Mouse (Mus musculus): Measurements from ENCODE around the gene AC124502.3.
A peak's percentile ranks its signal among the peaks of the same experiment; 100 is the strongest.

Gene AC124502.3

GRCm38 (mm10) chr19:5032686-5033085, 6.0 kb upstream of the AC124502.3 start:
- no peak for DNase-seq (ENCODE audit: low read depth, low spot score)

DNA sequence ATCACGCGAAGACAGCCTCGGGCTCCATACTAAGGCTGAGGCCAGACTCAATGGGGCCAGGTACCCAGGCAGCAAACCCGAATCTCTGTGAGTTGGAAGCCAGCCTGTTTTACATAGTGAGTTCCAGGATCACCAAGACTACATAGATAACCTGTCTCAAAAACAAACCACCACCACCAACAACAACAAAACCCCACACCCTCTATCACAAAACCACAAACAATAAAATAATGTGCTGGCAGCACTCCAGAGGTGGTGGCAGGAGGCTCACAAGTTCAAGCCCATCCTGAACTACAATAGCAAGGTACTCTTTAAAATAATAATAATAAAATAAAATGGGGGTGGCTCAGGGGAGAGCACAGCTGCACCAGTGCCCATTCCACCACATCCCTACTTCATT, 2.1 kb upstream of the AC124502.3 start:
- DNase-seq (ENCODE audit: low read depth, low spot score): no peak

DNA sequence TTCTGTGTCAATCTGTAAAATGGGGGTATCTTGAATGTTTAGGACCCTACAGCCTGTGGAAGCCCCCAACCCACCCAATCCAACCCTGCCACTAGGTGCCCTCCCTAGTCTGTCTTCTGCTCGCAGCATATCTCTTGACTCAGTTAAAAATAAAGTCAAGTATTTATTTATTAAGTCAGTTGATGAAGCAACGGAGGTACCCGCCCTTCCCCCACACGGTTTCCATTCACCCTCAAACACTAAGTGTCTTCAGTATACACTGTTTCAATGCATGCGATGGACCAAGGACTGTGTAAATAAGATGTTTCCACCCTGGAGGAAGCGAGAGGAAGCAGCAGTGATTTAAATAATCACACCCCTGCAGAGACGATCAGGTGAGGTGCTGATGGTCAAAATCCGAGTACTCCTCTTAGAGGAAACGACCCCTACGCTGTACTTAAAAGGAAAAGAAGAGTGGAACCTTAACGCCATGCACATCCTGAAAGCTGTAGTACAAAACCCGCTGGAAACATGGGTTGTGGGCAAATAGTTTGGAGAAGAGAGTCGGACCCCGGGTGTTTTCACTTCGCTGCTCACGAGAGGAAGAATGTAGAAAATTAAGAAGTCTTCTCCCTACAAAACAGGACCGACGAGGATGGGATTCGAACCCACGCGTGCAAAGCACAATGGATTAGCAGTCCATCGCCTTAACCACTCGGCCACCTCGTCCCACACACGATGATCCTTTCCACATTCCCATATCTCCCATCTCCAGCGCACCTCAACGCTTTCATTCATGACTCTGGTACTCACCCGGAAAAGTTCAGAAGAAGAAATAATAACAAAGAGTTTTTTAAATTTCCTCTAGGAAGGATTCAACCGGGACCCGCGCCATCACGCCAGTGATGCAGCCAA, 766 bp upstream of the AC124502.3 start:
- DNase-seq (ENCODE audit: low read depth, low spot score): peak; percentile 92

- DNase-seq (ENCODE audit: low read depth, low spot score): no peak
Observed at GRCm38 (mm10) chr19:5039301-5040114, 817 bp downstream of the AC124502.3 start.

GRCm38 (mm10) chr19:5040862-5041523, 2.3 kb downstream of the AC124502.3 start, which contains the start of gene Brms1:
Brms1 (plus strand) TSS chr19:5041354.
- DNase-seq (ENCODE audit: low read depth, low spot score): peak; percentile 99

DNA sequence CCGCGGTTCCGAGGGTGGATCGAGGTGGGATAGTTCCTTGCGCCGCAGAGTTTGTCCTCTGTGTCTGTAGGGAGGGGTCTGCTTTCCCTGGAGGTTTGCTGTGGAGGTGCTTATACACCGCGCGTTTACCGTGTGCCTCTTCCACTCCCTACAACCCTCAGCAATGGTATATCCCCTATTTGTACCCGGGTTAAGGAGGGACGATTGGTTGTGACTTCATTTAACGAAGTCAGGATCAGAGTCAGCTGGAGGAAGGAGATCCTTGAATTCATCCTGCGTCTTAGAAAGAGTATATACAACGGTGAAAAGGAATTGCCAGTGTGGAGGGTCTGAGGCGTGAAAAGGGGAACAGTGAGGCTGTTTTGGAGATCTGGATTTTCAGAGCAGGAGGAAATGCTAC, 2.9 kb downstream of the AC124502.3 start:
- DNase-seq (ENCODE audit: low read depth, low spot score): no peak

DNA sequence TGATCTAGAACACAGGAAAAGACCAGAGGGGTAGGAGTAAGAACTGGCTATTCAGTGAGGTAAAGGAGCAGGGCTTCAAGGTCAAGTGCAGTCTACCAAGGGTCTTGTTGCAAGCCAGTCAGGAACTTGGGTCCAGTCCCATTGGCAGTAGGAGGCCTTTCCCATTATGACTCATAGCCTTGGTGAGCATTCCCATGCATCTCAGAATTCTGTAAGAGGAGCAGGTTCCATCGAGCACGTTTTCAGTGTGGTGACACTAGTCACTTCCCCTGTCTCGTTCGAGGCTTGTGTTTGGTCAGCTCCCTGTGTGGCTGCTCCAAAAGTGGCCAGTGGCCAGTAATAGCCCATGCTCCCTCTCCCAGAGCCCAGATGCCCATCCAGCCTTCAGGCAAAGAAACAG, 6.8 kb downstream of the AC124502.3 start:
- DNase-seq (ENCODE audit: low read depth, low spot score): peak; percentile 85

- peak; percentile 25 for DNase-seq (ENCODE audit: low read depth, low spot score)
Observed at GRCm38 (mm10) chr19:5048138-5049056, 9.7 kb downstream of the AC124502.3 start.

DNA sequence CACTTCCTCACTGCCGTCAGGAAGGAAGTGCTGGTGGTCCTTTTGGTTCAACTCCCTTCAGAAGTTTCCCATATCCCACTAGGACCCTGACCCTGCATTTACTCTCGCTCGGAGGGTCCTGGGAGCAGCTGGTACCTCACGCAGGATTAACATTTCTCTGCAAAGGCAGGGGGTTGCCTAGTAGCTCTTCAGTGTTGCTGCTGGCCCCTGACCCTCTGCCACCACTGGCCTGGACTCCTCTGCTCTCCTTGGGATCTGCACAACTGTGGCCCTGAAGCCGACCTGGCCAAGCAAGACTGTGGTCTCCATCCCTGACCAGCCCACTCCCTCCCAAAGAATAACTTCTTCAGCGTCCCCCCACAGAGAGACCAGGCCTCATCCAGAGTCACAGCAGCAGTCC, 10.6 kb downstream of the AC124502.3 start:
- no peak for DNase-seq (ENCODE audit: low read depth, low spot score)

DNA sequence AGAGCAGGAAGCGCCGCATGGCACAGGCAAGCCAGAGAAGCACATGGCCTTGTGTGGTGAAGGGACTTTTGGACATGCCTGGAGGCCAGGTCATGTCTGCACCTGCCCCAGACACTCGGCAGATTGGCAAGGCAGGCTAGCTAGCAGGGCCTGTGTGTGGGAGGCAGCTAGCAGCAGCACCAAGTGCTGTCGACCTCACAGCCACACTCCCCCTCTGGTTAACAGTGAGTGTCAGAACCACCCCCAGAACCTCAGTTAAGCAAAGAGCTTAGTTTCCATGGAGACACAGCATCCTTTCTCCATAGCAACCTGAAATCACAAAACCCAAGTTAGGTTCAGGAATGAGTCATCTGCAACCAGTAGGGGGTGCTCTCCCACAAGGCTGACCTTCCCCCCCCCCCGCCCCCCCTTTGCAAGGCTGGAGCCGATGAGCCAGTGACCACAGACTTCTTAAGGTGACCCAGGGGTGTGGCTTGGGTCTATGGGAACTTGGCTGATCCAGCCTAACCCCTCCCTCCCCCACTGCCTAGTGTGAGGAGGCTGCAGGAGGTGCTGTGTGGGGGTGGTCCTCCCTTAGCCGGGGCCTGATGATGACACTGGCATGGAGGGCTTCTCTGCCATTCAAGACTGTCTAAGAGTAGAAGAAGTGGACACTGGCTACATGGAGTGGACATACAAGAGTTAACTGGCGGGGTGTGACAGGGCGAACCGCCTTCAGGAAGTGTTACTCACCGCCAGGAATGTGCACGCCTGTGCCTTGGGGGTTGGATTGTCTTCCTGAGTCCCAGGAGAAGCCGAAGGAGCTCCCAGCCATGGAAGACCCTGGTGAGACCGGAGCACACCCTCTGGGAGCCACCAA, 11.6 kb downstream of the AC124502.3 start, which contains the start of gene Rin1:
TSS of gene Rin1 (plus strand) at position 435 of the 859 bp plus-strand sequence.
- DNase-seq (ENCODE audit: low read depth, low spot score): peak; percentile 98

GRCm38 (mm10) chr19:5051031-5051430, 12.3 kb downstream of the AC124502.3 start:
- DNase-seq (ENCODE audit: low read depth, low spot score): peak; percentile 64

GRCm38 (mm10) chr19:5051515-5051914, 12.8 kb downstream of the AC124502.3 start:
- peak; percentile 26 for DNase-seq (ENCODE audit: low read depth, low spot score)

DNA sequence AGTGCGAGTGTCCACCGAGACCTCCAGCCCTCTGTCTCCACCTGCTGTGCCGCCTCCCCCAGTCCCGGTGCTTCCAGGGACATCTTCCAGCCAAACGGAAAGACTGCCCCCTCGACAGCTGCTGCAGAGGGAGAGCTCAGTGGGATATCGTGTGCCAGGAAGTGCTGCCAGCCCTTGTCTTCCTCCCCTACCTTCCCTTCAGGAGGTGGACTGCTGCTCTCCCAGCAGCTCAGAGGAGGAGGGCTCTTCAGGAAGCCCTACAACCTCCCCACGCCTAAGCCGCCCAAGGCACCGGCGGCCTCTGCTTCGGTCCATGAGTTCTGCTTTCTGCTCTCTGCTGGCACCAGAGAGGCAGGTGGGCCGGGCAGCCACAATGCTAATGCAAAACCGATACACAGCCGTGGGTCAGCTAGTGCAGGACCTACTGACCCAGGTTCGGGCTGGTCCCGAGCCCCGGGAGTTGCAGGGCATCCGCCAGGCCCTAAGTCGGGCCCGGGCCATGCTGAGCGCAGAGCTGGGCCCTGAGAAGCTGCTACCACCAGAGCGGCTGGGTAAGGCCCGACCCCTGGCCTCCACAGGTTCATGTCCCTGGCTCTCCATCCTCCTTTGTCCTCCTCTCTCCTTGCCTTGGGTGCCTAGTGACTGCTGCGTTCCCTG, 13.6 kb downstream of the AC124502.3 start:
- DNase-seq (ENCODE audit: low read depth, low spot score): no peak

DNA sequence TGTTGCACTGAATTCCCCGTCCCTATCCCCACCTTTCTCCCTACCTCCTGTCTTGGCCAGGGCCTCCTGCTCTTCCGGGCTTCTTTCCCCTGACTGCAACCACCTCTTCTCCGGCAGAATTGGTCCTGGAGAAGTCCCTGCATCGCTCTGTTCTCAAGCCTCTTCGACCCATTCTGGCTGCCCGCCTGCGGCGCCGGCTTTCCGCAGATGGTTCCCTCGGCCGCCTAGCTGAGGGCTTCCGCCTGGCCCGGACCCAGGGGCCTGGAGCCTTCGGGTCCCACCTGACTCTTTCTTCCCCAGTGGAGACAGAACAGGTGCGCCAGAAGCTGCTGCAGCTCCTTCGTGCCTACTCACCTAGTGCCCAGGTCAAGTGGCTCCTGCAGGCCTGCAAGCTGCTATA, 14.2 kb downstream of the AC124502.3 start:
- no peak for DNase-seq (ENCODE audit: low read depth, low spot score)

DNA sequence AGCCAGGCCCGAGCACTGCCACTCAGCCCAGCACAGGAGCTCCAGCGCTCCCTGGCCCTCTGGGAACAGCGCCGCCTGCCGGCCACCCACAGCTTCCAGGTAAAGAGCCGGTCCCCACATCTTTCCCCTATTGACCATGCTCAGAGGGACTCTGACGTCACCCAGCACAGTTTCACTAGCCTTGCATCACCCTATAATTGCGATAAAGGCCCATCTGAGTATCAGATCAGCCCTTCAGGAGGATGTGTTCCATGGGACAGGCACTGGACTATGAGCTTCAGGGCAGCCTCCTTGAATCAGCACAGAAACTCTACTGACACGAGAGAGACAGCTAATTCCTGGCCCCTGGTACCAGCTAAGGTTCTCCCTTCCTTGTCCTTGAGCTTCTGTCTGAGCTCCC, 15.2 kb downstream of the AC124502.3 start:
- peak; percentile 95 for DNase-seq (ENCODE audit: low read depth, low spot score)

GRCm38 (mm10) chr19:5056251-5056650, 17.6 kb downstream of the AC124502.3 start:
- peak; percentile 72 for DNase-seq (ENCODE audit: low read depth, low spot score)

DNA sequence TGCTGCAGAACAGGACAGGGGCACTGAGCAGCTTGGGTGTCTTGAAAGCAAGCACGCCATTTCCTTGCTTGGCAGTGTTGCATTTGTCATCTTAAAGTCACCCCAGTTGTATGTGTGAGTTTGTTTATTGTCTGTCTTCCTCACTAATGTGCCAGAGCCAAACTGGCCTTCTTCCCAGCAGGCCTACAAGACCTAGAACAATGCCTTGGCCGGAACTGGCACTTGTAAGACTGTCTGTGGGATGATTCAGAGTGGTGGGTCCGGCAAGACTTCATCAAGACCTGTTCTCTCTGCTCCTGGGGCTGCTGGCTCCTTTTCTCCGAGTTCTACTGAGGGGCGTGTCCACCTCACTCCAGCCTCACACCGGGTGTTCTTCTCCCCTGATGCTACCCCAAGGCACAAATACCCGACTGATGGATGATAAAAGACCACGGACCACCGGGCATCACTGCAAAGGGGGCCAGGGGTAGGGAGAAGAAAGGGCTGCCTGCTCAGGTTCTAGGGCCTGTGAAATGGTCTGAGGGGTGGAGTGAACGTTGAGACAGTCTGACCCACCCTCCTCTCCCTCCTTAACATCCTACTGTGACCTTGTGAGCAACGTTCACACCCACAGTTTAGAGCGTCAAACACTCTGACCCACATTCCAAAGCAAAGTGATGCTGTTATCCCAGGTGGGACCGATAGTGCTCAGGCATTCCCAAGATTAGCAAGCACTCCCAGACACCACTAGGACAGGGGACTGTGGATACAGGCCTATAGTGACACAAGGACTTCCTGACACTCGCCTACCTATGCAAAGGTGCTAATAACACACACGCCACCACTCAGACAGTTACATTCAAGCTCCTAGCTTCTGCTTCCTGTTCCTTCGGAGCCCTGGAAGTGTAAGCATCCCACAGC, 19.4 kb downstream of the AC124502.3 start:
- DNase-seq (ENCODE audit: low read depth, low spot score): peak; percentile 87
